Comparison of ENCODE assay signal across 9 mouse cellular contexts in genomic region chr3:88276529-88277143, GRCm38 (mm10). TPM values are rescaled to one million over a fixed set of nuclear protein-coding genes. Genes with fewer than 3 reads are reported as not detected.
A peak's percentile ranks its signal among the peaks of the same experiment; 100 is the strongest.
DNase-seq lines count a peak whose midpoint lies in the region; ATAC-seq and TF ChIP-seq lines count a peak whose summit lies in the region.
"Had no signal": no experiment of that assay in that cellular context is flagged by ENCODE, and none has a peak within 500 bp of the region (broad histone marks: within the 10 kb centered on the region; RNA-seq: fewer than 3 reads in every experiment).

No protein-coding gene starts in this region.

- no peaks in the 10 kb centered on the region for H3K27me3 ChIP-seq in heart, embryonic 11.5 days (ENCODE audit: control insufficient read depth, insufficient read depth, low read length)
- no peaks in the 10 kb centered on the region for H3K27me3 ChIP-seq in small intestine, adult 2 months (ENCODE audit: control insufficient read depth, insufficient read depth, low read length)

- H3K4me1 ChIP-seq in heart, embryonic 11.5 days (ENCODE audit: control insufficient read depth, insufficient read depth, low read length) = no peaks in the 10 kb centered on the region
- no peaks in the 10 kb centered on the region for H3K4me1 ChIP-seq in small intestine, adult 2 months (ENCODE audit: control insufficient read depth, insufficient read depth, insufficient read length, low read length)

- no peaks in the 10 kb centered on the region for H3K36me3 ChIP-seq in heart, embryonic 11.5 days (ENCODE audit: control insufficient read depth, insufficient read depth, low read length)
- H3K36me3 ChIP-seq in small intestine, adult 2 months (ENCODE audit: control insufficient read depth, insufficient read depth, low read length) = no peaks in the 10 kb centered on the region

- no peak for ATAC-seq in heart, embryonic 11.5 days (replicated peaks; ENCODE audit: insufficient number of reproducible peaks, low FRiP score, low TSS enrichment)
- ATAC-seq in megakaryocyte, adult 5-6 weeks (ENCODE audit: poor library complexity, severe bottlenecking) = no peak

- no peak for TF ChIP-seq POLR2A in small intestine, adult 2 months (IDR thresholded peaks at IDR 0.05; ENCODE audit: low read depth, low read length)

- no peaks in the 10 kb centered on the region for H3K9me3 ChIP-seq in heart, embryonic 11.5 days (replicated peaks; ENCODE audit: control insufficient read depth, low read length)

- TF ChIP-seq CTCF in small intestine, adult 2 months (IDR thresholded peaks at IDR 0.05; ENCODE audit: extremely low read depth, insufficient read length, insufficient replicate concordance, low read depth, low read length) = peak; percentile 44; the same call in 1 of the 2 replicates

- H3K9ac ChIP-seq in heart, embryonic 11.5 days (ENCODE audit: low read depth, low read length) = no peak overlapping the region

- no peak overlapping the region for H3K4me3 ChIP-seq in heart, embryonic 11.5 days (ENCODE audit: low read depth, low read length)
- H3K4me3 ChIP-seq in small intestine, adult 2 months (ENCODE audit: low read depth, low read length) = no peak overlapping the region
- H3K4me3 ChIP-seq: myocyte had no signal

- peak; percentile 22 for DNase-seq in heart, postnatal 4 days
- peak; percentile 17 for DNase-seq in urinary bladder, postnatal 25 days (ENCODE audit: low spot score)
- no peak for DNase-seq in urinary bladder, adult 2 months (ENCODE audit: low spot score)
- peak; percentile 55 for DNase-seq in kidney, postnatal 10 days
- DNase-seq in frontal cortex, postnatal 10 days (ENCODE audit: low spot score in 2 of 2) = no peak

- H3K27ac ChIP-seq in heart, embryonic 11.5 days (ENCODE audit: low read depth, low read length) = no peak overlapping the region
- H3K27ac ChIP-seq in small intestine, adult 2 months (ENCODE audit: insufficient read depth, low read depth, low read length) = no peak overlapping the region

- H3K4me2 ChIP-seq in heart, embryonic 11.5 days = no peak overlapping the region

- WGBS in heart, embryonic 11.5 days (ENCODE audit: insufficient replicate concordance) = 32% methylated on average over 7 of the region's 7 CpGs
- 47% methylated on average over 7 of the region's 7 CpGs for WGBS in small intestine, adult 2 months

RNA-seq across cellular contexts. Expression of gene Gm38392, which starts 10.4 kb away (rescaled TPM):
- not detected for total RNA-seq in heart, postnatal 4 days (2021)
- polyA plus RNA-seq in heart, embryonic 11.5 days (2014; fragmentation: Nextera tagmentation; extraction: Ambion mirVana) = 0.31 TPM in 1 of 2 replicates, not detected in the other
- polyA plus RNA-seq in urinary bladder, adult 2 months (2012; rRNA removed) = 0.15 and 0.34 TPM in 2 replicates
- not detected in 2 replicates for polyA plus RNA-seq in small intestine, adult 2 months (2012; rRNA removed)
- not detected in 2 replicates for total RNA-seq in megakaryocyte, adult 5-6 weeks (2015)
- total RNA-seq in megakaryocyte, adult 5-6 weeks (2017) = not detected in 2 replicates

RNA-seq across cellular contexts. Expression of gene Tsacc, which starts 20.2 kb away (rescaled TPM):
- total RNA-seq in heart, postnatal 4 days (2021) = 1 to 10 TPM; 6.1 to 6.2 TPM
- 12.8 and 14.9 TPM in 2 replicates for polyA plus RNA-seq in heart, embryonic 11.5 days (2014; fragmentation: Nextera tagmentation; extraction: Ambion mirVana)
- 7.4 and 7.9 TPM in 2 replicates for polyA plus RNA-seq in urinary bladder, adult 2 months (2012; rRNA removed)
- 0.76 and 0.99 TPM in 2 replicates for polyA plus RNA-seq in small intestine, adult 2 months (2012; rRNA removed)
- total RNA-seq in megakaryocyte, adult 5-6 weeks (2015) = 2.8 and 6.6 TPM in 2 replicates
- total RNA-seq in megakaryocyte, adult 5-6 weeks (2017) = 0.95 and 3.5 TPM in 2 replicates

RNA-seq across cellular contexts. Expression of gene Cct3, which starts 20.3 kb away (rescaled TPM):
- 100 to 1,000 TPM; 257 TPM for total RNA-seq in heart, postnatal 4 days (2021)
- polyA plus RNA-seq in heart, embryonic 11.5 days (2014; fragmentation: Nextera tagmentation; extraction: Ambion mirVana) = 491 and 516 TPM in 2 replicates
- 142 and 168 TPM in 2 replicates for polyA plus RNA-seq in urinary bladder, adult 2 months (2012; rRNA removed)
- polyA plus RNA-seq in small intestine, adult 2 months (2012; rRNA removed) = 46.0 and 73.9 TPM in 2 replicates
- 153 and 179 TPM in 2 replicates for total RNA-seq in megakaryocyte, adult 5-6 weeks (2015)
- total RNA-seq in megakaryocyte, adult 5-6 weeks (2017) = 90.2 and 91.2 TPM in 2 replicates

RNA-seq across cellular contexts. Expression of gene Rhbg, which starts 22.1 kb away (rescaled TPM):
- not detected for total RNA-seq in heart, postnatal 4 days (2021)
- 0.10 TPM in 1 of 2 replicates, not detected in the other for polyA plus RNA-seq in heart, embryonic 11.5 days (2014; fragmentation: Nextera tagmentation; extraction: Ambion mirVana)
- 3.9 and 4.8 TPM in 2 replicates for polyA plus RNA-seq in urinary bladder, adult 2 months (2012; rRNA removed)
- 11.2 and 40.3 TPM in 2 replicates for polyA plus RNA-seq in small intestine, adult 2 months (2012; rRNA removed)
- not detected in 2 replicates for total RNA-seq in megakaryocyte, adult 5-6 weeks (2015)
- not detected in 2 replicates for total RNA-seq in megakaryocyte, adult 5-6 weeks (2017)
- polyA plus RNA-seq: myocyte had no signal

RNA-seq across cellular contexts. Expression of gene Glmp, which starts 48.2 kb away (rescaled TPM):
- total RNA-seq in heart, postnatal 4 days (2021) = 10 to 100 TPM; 74.8 to 84.6 TPM
- 106 and 118 TPM in 2 replicates for polyA plus RNA-seq in heart, embryonic 11.5 days (2014; fragmentation: Nextera tagmentation; extraction: Ambion mirVana)
- 166 and 177 TPM in 2 replicates for polyA plus RNA-seq in urinary bladder, adult 2 months (2012; rRNA removed)
- polyA plus RNA-seq in small intestine, adult 2 months (2012; rRNA removed) = 82.0 and 181 TPM in 2 replicates
- total RNA-seq in megakaryocyte, adult 5-6 weeks (2015) = 146 and 170 TPM in 2 replicates
- total RNA-seq in megakaryocyte, adult 5-6 weeks (2017) = 40.6 and 45.1 TPM in 2 replicates

Comparison
In these comparisons a context has a peak if more than half of its experiments do, and no peak if none do; other contexts are left out.
1. DNase-seq: peak in heart, postnatal 4 days (single experiment), urinary bladder, postnatal 25 days (single experiment) and kidney, postnatal 10 days (single experiment); none in urinary bladder, adult 2 months (single experiment) and frontal cortex, postnatal 10 days (0 of 2).